In the genomic region with DNA sequence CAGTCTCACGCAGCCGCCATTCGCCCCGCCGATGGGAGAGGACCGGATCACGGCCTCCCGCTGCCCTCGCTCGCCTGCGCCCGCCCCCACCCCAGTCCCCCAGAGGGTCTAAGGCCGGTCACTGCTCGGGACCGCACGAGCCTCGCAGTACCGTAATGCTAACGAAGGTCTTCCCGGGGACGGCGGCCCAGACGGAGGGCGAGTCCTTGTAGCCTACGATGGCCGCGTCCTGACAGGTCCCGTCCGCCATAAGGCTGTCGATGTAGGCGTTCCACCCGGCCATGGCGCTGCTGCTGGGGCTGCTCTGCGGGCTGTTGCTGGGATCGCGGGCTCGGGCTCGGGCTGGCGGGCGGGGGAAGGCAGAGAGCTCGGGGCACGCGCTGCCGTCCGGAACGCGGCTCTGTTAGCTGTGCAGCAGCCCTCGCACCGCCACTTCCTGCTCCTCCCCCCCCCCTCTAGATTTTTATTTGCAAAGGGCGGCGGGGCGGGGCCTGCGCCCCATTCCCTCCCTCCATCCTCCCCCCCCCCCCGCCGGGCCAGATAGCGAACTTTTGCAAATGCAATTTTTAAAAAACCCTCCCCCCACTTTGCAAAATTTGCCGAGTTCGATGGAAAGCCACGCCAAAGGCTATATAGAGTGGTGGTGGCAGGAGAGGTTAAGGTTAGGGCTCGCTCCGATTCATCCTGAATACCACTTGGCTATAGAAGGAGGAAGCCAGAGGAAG, we compare ENCODE assay signal across 1 mouse cellular context.
TF ChIP-seq lines count a peak whose summit lies in the region.

A gene (minus strand): TSS at position 447 of the 725 bp plus-strand sequence.

TF ChIP-seq in MEL, 35 proteins besides CTCF, POLR2A, EP300 and RAD21 (continued from another document):
- TF ChIP-seq MEF2A (IDR thresholded peaks at IDR 0.05; ENCODE audit: extremely low read depth, insufficient replicate concordance, low read depth, low read length, poor library complexity, severe bottlenecking), result no peak
